Mouse (Mus musculus): ENCODE measurements at regions not wholly inside any gene's neighbourhood (a gene's known extent, or its start where the extent isn't known, plus 50 kb on each side); places are given as distances from the start of the nearest gene placed in this dataset.

GRCm38 (mm10) chr7:34587239-34587638 lies 69.3 kb downstream of the Kctd15 start:
- DNase-seq: no peak

DNA sequence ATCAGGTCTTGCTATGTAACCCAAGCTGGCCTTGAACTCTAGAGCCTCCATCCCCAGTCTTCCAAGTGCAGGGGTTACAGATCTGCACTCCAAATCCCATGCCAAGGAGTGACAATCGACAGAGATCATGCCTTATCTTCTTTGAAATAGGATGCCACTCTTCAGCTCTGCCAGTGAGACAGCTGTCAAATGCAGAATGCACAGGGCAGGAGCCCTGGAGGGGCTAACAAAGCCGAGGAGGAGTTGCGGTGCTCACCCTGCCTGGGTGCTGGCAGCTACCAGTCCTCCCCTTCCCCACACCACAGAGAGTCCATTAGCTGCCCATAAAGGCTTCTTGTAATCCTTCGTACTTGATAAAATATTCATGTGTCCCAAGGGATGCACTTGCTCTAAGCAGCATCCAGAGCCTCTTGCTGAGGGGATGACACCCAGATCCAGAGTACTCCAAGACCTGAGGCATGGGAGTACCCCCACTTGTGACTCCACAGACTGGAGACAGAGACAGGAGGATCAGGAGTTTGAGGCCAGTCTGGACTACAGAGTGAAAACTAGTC lies 71.1 kb downstream of the Kctd15 start:
- DNase-seq: no peak

DNA sequence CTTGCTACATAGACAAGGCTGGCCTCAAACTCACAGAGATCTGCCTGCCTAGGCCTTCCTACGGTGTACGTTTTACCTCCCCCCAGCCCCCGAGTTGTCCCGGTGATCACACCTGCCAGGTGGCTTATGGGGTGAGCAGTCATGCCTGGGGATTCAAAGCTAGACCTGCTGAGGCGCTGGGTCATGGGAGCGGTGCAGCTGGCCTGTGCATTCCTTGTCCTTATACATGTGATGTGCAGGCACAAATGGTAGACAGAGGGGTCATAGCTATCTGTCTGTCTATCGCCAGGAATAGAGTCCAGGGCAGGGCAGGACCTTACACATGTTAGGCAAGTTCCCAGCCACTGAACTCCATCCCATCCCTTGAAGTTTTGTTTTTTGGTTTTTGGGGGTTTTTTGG lies 71.7 kb downstream of the Kctd15 start:
- DNase-seq: no peak

DNA sequence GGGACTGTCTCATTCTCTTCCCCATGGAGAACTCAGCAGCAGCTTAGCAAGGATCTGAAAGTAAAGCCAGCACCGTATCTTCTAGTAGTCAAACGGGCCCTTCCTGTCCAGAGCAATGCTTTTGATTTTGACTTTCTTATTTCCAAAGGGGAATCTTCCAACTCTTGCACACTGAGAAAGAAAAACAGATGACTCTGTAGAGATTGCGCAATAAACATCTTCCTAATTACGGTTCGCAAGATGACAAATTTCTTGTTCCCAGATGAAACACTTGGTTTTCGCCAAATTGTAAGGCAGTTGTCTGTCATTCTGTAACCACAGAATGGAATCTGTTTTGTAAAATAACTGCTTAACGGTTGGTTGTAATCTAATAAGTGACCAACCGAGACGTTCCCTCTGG lies 75.7 kb downstream of the Kctd15 start:
- no peak for DNase-seq

DNA sequence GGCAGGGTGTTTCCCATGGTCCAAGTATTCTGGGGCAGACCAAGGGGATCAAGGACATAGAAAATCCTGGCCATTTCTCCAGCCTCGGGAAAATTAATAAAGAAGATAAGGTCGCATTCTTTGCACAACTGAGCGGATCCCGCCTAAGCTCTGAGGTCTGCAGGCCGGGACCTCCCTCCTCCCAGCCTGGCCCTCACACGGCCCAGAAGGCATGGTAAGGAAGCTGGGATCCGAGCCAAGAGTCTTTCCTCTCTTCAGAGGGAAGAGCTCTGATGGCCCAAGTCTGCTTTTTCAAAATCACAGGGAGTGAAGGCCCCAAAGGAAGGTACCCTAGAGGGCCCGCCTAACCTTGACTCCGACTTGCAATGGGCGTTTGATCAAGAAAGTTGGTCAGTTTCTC lies 85.2 kb downstream of the Kctd15 start:
- no peak for DNase-seq

DNA sequence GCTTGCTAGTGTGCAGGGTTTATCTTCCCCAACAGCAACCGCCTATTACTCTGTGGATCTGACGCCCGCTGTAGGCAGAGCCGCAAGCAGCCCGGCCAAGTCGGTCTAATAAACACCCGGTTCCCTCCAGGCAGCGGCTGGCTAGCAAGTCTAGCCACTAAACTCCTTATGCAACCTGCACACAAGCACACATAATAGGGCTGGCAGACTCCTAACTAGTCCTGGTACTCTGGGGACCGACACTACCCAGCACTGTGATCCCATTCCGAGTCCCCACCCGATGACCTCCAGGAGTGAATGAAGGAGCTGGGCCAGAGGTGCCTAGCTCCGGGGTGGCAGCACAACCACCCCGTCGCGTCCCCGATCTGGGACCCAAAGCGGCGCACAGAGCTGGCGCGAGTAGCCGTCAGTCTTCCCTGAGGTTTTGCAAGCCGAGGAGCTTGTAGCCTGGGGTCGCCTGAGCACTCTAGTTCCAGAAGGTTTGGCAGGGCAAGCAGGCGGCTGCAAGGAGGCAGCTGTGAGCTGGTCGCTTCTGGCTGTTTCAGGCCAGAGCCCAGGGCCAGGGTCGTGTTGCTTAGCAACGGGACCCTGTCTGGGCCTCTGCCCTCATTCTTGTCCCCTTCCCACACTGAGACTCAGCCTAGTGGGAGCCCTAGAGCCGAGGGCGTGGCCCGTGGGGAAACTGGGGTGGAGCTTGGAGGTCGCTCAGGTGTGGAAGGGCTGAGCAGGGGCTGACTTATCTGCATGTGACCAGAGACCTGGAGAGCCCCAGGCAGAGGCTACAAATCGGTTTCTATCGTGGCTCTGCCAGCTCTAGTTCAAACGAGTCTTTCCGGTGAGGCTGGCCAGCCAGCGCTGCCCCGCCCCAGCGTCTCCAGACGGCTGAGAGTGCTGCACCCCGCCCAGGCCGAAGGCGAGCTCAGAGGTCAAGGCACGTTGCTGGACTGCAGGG lies 86.1 kb downstream of the Kctd15 start:
- DNase-seq: peak; percentile 9

- no peak for DNase-seq
Measured at GRCm38 (mm10) chr7:34569747-34570113, 86.8 kb downstream of the Kctd15 start.

DNA sequence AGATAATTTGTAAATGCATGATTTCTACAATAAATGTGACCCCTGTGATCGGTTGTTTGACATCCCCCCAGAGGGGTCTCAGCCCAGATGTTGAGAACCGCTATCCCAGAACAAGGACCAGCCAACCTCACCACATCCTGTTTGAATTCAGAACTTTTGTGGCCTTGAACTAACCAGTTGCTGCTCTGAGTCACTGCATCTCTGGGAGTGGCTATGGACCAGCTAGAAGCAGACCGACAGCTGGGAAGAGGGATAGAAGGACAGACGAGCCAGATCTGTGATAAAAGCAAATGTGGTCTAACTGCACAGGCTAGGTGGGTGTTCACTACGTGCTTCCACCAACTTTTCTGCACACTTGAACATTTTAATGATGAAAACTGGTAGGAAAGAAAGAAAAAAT lies 89.0 kb downstream of the Kctd15 start:
- DNase-seq: no peak

GRCm38 (mm10) chr7:34562160-34562559 lies 94.4 kb downstream of the Kctd15 start:
- no peak for DNase-seq

GRCm38 (mm10) chr7:34558615-34559343 lies 97.8 kb downstream of the Kctd15 start:
- DNase-seq: no peak

- no peak for DNase-seq
Measured at GRCm38 (mm10) chr7:34555196-34555595, 101.3 kb downstream of the Kctd15 start.

GRCm38 (mm10) chr7:34546609-34547316 lies 109.8 kb downstream of the Kctd15 start:
- DNase-seq: no peak

DNA sequence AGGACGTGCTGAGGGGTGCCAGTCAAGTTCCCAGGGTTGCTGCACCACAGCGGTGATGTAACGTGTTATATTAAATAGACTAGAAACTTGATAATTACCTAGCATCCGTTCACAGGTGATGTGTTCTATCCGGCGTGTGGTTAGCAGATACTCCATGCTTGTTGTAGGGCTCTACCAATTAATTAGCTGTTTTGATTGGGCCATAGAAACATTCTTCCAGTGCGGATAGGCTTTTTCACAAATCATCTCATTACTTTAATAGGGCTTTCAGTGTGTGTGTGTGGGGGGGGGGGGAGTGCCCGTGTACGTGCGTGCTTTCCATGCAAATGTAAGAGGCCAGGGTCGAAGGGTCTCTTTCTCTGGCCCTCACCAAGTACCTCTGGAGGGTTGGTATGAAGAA lies 110.6 kb downstream of the Kctd15 start:
- no peak for DNase-seq

GRCm38 (mm10) chr7:34541906-34542305 lies 114.6 kb downstream of the Kctd15 start:
- DNase-seq: no peak

DNA sequence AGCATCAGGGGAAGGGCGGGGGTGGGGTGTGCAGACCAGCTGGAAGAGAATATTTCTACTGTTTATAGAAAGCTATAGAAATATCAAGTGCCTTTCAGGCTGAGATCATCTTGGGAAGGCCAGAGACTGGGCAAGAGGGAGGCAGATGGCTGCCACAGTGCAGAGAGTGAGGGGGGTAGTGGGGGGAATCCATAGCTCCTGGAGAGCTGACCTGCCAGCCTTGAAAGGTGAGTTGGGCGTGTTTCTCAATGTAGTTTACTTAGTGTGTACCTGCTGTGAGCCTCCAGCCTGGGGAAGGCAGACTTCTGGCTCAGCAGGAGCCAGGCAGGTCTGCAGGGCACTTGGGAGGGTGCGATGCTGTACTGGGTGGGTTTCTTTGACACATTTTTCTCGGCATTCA lies 115.5 kb downstream of the Kctd15 start:
- no peak for DNase-seq

- DNase-seq: no peak
Measured at GRCm38 (mm10) chr7:34539856-34540255, 116.7 kb downstream of the Kctd15 start.

GRCm38 (mm10) chr7:34538310-34539055 lies 118.0 kb downstream of the Kctd15 start:
- no peak for DNase-seq

DNA sequence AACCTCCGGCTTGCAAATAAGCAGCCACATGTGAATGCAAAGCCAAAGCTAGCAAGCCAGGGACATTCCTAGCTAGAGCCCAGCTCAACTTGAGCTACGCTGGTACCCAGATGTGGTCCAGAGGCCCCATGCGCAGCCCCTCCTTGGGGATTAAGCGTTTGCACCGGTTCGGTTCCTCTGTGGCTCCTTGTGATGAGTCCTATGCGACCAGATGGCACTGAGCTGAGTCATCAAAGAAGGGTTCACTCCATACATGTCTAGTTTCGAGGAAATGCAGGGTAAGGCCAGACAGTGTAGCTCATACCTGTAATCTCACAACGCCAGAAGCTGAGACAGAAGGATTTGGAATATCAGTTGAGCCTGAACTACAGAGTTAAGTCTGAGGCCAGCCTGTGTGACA lies 119.4 kb downstream of the Kctd15 start:
- DNase-seq: no peak

- no peak for DNase-seq
Measured at GRCm38 (mm10) chr7:34534241-34534640, 122.3 kb downstream of the Kctd15 start.

DNA sequence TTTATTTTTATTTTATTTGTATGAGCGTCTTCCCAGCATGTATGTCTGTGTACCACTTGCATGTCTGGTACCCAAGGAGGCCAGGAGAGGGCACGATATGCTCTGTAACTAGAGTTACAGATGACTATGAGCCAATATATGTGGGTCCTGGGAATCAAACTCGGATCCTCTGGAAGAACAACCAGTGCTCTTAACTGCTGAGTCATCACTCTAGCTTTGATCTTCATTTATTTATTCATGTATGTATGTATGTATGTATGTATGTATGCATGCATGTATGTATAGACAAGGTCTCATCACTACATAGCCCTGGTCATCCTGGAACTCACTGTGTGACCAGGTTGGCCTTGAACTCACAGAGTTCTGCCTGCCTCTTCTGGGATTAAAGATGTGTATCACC lies 124.9 kb downstream of the Kctd15 start:
- no peak for DNase-seq

GRCm38 (mm10) chr7:34507858-34508257 lies 114.7 kb upstream of the Lsm14a start:
- DNase-seq: no peak

GRCm38 (mm10) chr7:34506816-34507215 lies 113.7 kb upstream of the Lsm14a start:
- DNase-seq: no peak

DNA sequence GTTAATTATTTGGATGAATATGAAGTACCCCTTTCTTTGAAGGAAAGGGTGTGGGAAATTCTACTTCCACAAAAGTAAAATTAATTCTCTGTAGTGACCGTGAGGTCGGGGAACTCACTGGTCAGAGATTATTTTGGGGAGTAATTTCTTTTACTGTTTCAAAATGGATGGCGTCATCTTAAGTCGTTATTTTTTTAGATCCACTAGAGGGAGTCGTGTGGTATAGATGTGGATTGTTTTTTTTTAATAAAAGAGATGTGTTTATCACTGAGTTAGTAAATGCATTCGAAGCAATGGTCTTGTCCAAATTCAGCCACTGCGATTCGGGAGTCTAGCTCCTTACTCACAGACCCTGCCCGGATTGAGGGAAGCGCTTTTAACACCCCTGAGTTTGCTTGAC lies 100.8 kb upstream of the Lsm14a start:
- no peak for DNase-seq

All from cerebellum, adult 9-11 months (tissue).